Mouse (Mus musculus): ENCODE measurements around the gene Mapkapk2. TPM values are rescaled to one million over a fixed set of nuclear protein-coding genes. Genes with fewer than 3 reads are reported as not detected.
A peak's percentile ranks its signal among the peaks of the same experiment; 100 is the strongest.
"Not testable (repeated sequence)": the region's sequence is repeated elsewhere in the genome, so short reads cannot be mapped to it uniquely, and the experiment has no call there.

The Mapkapk2 gene
- polyA plus RNA-seq (2015; fragmentation: Nextera tagmentation; extraction: Ambion mirVana): 23.8 and 26.9 TPM in 2 replicates

GRCm38 (mm10) chr1:131097700-131098094 is at the start of gene Mapkapk2:
Mapkapk2 (minus strand) TSS chr1:131097826.
- peak within 1 kb of the TSS; percentile 65 for H3K4me2 ChIP-seq (replicated peaks)
- H3K9ac ChIP-seq (replicated peaks): peak within 1 kb of the TSS; percentile 68
- peak within 1 kb of the TSS; percentile 82 for H3K4me3 ChIP-seq
- no peaks in the 10 kb centered on the region for H3K27me3 ChIP-seq
- H3K9me3 ChIP-seq: no peaks in the 10 kb centered on the region
- ATAC-seq (replicated peaks): peak; percentile 96
- no peaks in the 10 kb centered on the region for H3K36me3 ChIP-seq
- under 1% methylated on average over 31 of the region's 32 CpGs for WGBS
- H3K27ac ChIP-seq (replicated peaks): peak within 1 kb of the TSS; percentile 71
- peaks cover 39% of the 10 kb centered on the region for H3K4me1 ChIP-seq

- no peaks in the 10 kb centered on the region for H3K4me1 ChIP-seq
- ATAC-seq (replicated peaks): no peak
- WGBS: 78% methylated on average over 3 of the region's 3 CpGs
Observed at GRCm38 (mm10) chr1:131146181-131146614, 48.6 kb upstream of the Mapkapk2 start.

GRCm38 (mm10) chr1:131145222-131145621 is 47.6 kb upstream of the Mapkapk2 start:
- not testable (repeated sequence) for H3K4me1 ChIP-seq; ATAC-seq (replicated peaks); H3K9ac ChIP-seq (replicated peaks); H3K9me3 ChIP-seq; H3K27ac ChIP-seq (replicated peaks); H3K36me3 ChIP-seq; H3K4me3 ChIP-seq; H3K27me3 ChIP-seq; H3K4me2 ChIP-seq (replicated peaks)
- 89% methylated on average over 3 of the region's 3 CpGs for WGBS

More at GRCm38 (mm10) chr1:131146181-131146614, 48.6 kb upstream of the Mapkapk2 start:
- Histone ChIP-seq H3K27ac (replicated peaks) (no peak overlapping the region), H3K9ac (replicated peaks) (no peak overlapping the region), H3K9me3 (no peaks in the 10 kb centered on the region), H3K4me2 (replicated peaks) (no peak overlapping the region), H3K36me3 (no peaks in the 10 kb centered on the region), H3K27me3 (no peaks in the 10 kb centered on the region), H3K4me3 (no peak overlapping the region)

DNA sequence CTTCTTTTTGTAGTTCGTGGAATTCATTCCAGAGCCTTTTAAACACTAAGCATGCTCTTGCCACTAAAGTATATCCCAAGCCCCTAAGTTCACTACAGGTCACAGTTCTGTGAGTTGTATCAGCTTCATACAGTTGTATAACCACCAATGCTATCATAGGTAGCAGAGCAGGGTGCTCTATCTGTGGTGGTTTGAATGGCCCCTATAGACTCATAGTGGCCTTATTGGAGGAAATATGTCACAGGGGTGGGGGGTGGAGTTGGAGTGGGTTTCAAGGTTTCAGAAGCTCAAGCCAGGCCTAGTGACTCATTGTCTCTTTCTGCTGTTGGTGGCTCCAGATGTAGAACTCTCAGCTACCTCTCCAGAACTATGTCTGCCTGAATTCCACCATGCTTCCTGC is 44.8 kb upstream of the Mapkapk2 start:
- Histone ChIP-seq H3K36me3 (no peaks in the 10 kb centered on the region), H3K9me3 (no peaks in the 10 kb centered on the region), H3K27ac (replicated peaks) (no peak overlapping the region), H3K4me3 (no peak overlapping the region), H3K9ac (replicated peaks) (no peak overlapping the region), H3K4me1 (peaks cover 10% of the 10 kb centered on the region), H3K4me2 (replicated peaks) (no peak overlapping the region), H3K27me3 (no peaks in the 10 kb centered on the region)
- 84% methylated on average over 1 of the region's 1 CpGs for WGBS
- ATAC-seq (replicated peaks): no peak

DNA sequence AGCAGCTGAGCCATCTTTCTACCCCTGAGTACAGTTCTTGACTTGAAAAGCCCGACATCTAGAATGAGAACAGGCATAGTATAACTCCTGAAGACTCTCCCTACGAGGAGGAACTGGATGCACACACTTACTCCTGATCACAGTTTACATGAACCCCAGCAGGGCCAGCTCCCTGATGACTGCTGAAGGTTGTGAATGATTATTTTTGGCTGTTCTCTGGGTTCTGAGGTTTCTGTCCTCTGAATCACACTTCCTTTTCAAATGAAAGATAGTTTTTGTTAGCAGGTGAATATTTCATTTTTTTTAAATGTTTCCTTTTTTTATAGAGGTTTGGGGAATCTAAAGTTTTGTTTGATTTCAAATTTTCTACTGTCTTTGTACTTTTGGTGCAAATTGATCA is 43.8 kb upstream of the Mapkapk2 start:
- Histone ChIP-seq H3K4me2 (replicated peaks) (no peak overlapping the region), H3K27ac (replicated peaks) (no peak overlapping the region), H3K27me3 (no peaks in the 10 kb centered on the region), H3K36me3 (no peaks in the 10 kb centered on the region), H3K4me1 (peaks cover 19% of the 10 kb centered on the region), H3K9ac (replicated peaks) (no peak overlapping the region), H3K9me3 (no peaks in the 10 kb centered on the region), H3K4me3 (no peak overlapping the region)
- ATAC-seq (replicated peaks): no peak
- 65% methylated on average over 2 of the region's 2 CpGs for WGBS

GRCm38 (mm10) chr1:131139102-131140095 is 41.8 kb upstream of the Mapkapk2 start:
- Histone ChIP-seq H3K4me2 (replicated peaks) (peak overlapping the region; percentile 82), H3K9ac (replicated peaks) (peak overlapping the region; percentile 81), H3K4me3 (peak overlapping the region; percentile 82), H3K9me3 (no peaks in the 10 kb centered on the region), H3K36me3 (no peaks in the 10 kb centered on the region), H3K27me3 (no peaks in the 10 kb centered on the region), H3K4me1 (peaks cover 39% of the 10 kb centered on the region), H3K27ac (replicated peaks) (peak overlapping the region; percentile 92; the same call in 1 of the 2 replicates)
- no peak for ATAC-seq (replicated peaks)
- 72% methylated on average over 11 of the region's 11 CpGs for WGBS

- H3K9me3 ChIP-seq: no peaks in the 10 kb centered on the region
- H3K4me1 ChIP-seq: peaks cover 45% of the 10 kb centered on the region
- H3K27me3 ChIP-seq: no peaks in the 10 kb centered on the region
- WGBS: 5% methylated on average over 49 of the region's 49 CpGs
- H3K4me2 ChIP-seq (replicated peaks): peak within 1 kb of the TSS; percentile 82
- ATAC-seq (replicated peaks): peak; percentile 98
- peak within 1 kb of the TSS; percentile 92 for H3K27ac ChIP-seq (replicated peaks)
- peak within 1 kb of the TSS; percentile 82 for H3K4me3 ChIP-seq
- peak within 1 kb of the TSS; percentile 81 for H3K9ac ChIP-seq (replicated peaks)
- no peaks in the 10 kb centered on the region for H3K36me3 ChIP-seq
Observed at GRCm38 (mm10) chr1:131138191-131139016, 40.8 kb upstream of the Mapkapk2 start, which contains the start of gene Dyrk3. Dyrk3 (minus strand) TSS chr1:131138340.

DNA sequence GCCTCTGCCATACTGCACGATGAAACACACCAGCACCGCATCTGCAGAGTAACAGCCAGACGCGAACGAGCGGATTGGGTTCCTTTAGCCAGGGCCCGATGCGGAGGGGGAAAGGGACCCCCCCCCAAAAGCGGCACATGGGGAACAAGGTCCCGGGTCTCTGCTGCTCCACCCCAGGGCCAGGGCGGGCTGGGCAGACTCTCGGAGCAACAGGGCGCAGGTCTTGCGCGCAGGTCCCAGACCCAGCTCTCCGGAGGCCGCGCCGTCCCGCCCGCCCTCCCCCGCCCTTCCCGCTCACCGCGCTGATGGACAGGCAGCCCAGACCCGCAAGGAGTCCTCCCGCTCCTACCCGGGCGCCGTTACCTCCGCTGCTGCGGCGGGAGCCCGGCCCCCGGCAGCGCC is 40.1 kb upstream of the Mapkapk2 start:
- no peaks in the 10 kb centered on the region for H3K9me3 ChIP-seq
- H3K4me1 ChIP-seq: peaks cover 45% of the 10 kb centered on the region
- peak overlapping the region; percentile 81 for H3K9ac ChIP-seq (replicated peaks)
- peak overlapping the region; percentile 82 for H3K4me2 ChIP-seq (replicated peaks)
- no peaks in the 10 kb centered on the region for H3K36me3 ChIP-seq
- ATAC-seq (replicated peaks): peak; percentile 85
- peak overlapping the region; percentile 92 for H3K27ac ChIP-seq (replicated peaks)
- no peaks in the 10 kb centered on the region for H3K27me3 ChIP-seq
- under 1% methylated on average over 27 of the region's 36 CpGs for WGBS
- peak overlapping the region; percentile 82 for H3K4me3 ChIP-seq

DNA sequence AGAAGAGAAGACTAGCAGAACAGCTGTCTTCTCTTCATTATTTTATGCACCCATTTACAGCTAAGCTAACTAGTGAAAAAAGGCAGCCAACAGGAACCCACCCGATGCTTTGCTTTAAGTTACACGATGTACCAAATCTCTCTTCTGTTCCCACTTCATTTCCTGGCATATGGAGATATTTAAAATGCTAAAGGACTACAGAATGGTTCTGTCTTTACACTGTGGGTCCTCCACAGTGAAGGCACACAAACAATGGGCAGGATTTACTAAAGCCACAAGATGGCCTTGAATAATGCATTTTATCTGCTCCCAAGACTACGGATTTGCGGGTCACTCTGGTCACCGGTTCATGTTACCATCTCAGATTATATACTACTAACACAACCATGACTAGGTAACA is 39.5 kb upstream of the Mapkapk2 start:
- ATAC-seq (replicated peaks): no peak
- H3K4me3 ChIP-seq: peak overlapping the region; percentile 82

DNA sequence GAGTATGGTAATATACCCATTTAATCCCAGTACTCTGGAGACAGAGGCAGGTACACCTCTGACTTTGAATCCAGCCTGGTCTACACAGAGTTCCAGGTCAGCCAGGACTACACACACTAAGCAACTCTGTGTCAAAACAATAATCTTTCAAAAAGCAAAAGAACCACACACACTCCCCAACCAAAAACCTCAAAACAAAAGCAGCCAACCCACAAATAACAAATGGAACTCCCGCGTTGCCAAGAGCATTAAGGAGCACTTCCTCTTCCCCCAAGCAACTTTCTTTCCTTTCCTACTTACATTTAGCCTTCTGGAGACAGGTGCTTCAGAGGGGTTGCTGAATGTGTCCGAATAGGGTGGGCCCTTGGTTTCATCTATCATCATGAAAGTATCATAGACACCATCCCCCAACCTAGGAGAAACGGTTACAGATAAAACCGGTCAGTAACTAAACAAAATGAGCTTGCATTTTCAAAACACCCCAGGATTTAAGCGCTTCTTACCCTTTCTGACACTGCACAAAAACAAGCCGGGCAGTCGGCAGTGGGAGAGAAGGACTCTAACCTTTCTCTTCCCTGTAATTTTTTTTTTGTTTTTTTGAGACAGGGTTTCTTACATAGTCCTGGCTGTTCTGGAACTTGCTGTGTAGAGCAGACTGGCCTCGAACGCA is 38.5 kb upstream of the Mapkapk2 start:
- Histone ChIP-seq H3K27ac (replicated peaks) (no peak overlapping the region), H3K27me3 (no peaks in the 10 kb centered on the region), H3K4me3 (peak overlapping the region; percentile 82), H3K36me3 (no peaks in the 10 kb centered on the region), H3K9me3 (no peaks in the 10 kb centered on the region), H3K4me2 (replicated peaks) (peak overlapping the region; percentile 82), H3K4me1 (peaks cover 45% of the 10 kb centered on the region), H3K9ac (replicated peaks) (no peak overlapping the region)
- ATAC-seq (replicated peaks): no peak
- 69% methylated on average over 10 of the region's 10 CpGs for WGBS

More for the DNA sequence above, 39.5 kb upstream of the Mapkapk2 start:
- Histone ChIP-seq H3K4me2 (replicated peaks) (peak overlapping the region; percentile 82), H3K27ac (replicated peaks) (peak overlapping the region; percentile 67), H3K9me3 (no peaks in the 10 kb centered on the region), H3K36me3 (no peaks in the 10 kb centered on the region), H3K9ac (replicated peaks) (peak overlapping the region; percentile 81), H3K4me1 (peaks cover 45% of the 10 kb centered on the region), H3K27me3 (no peaks in the 10 kb centered on the region)
- WGBS: 2% methylated on average over 5 of the region's 5 CpGs

- H3K36me3 ChIP-seq: peaks cover 5% of the 10 kb centered on the region
- peak overlapping the region; percentile 57 for H3K27ac ChIP-seq (replicated peaks)
- H3K4me3 ChIP-seq: no peak overlapping the region; the same call in 1 of the 2 replicates
- peak overlapping the region; percentile 82 for H3K4me2 ChIP-seq (replicated peaks)
- WGBS: 27% methylated on average over 8 of the region's 8 CpGs
- no peaks in the 10 kb centered on the region for H3K27me3 ChIP-seq
- no peak overlapping the region; the same call in 1 of the 2 replicates for H3K9ac ChIP-seq (replicated peaks)
- no peaks in the 10 kb centered on the region for H3K9me3 ChIP-seq
- H3K4me1 ChIP-seq: peaks cover 45% of the 10 kb centered on the region
- no peak for ATAC-seq (replicated peaks)
Observed at GRCm38 (mm10) chr1:131134942-131135522, 37.4 kb upstream of the Mapkapk2 start.
